Mouse (Mus musculus) forebrain, embryonic 14.5 days (tissue): ENCODE results near the gene Cdc42bpb. TPM values are rescaled to one million over a fixed set of nuclear protein-coding genes. Genes with fewer than 3 reads are reported as not detected.
A peak's percentile ranks its signal among the peaks of the same experiment; 100 is the strongest.

ENCODE experiments used
- ATAC-seq: fragments of 200-750 bp; cut with Nextera tagmentation; 2 replicates; pipeline ENCODE4 v1.8.0; 2017; ENCODE audit warnings: mild to moderate bottlenecking, moderate library complexity
- DNase-seq: peaks from one replicate; pipeline ENCODE4 v3.0.0-alpha.2; 2015; ENCODE audit warnings: low spot score
- H3K27ac ChIP-seq: fragments of 300-500 bp; sonication (generic); 2 replicates; pipeline ENCODE4 v1.5.1; 2014; ENCODE audit warnings: low read depth, mild to moderate bottlenecking, control low read depth, low read length, moderate library complexity
- H3K27me3 ChIP-seq: fragments of 300-500 bp; sonication (generic); replicated peaks from 2 replicates; pipeline ENCODE4 v1.6.1; 2014; ENCODE audit warnings: low read length, control low read depth, mixed read lengths; ENCODE audit not compliant: control insufficient read depth, insufficient read depth
- H3K36me3 ChIP-seq: fragments of 300-500 bp; sonication (generic); 2 replicates; pipeline ENCODE4 v1.6.1; 2014; ENCODE audit warnings: low read length, control low read depth; ENCODE audit not compliant: control insufficient read depth, insufficient read depth
- H3K4me1 ChIP-seq: fragments of 300-500 bp; sonication (generic); 2 replicates; pipeline ENCODE4 v1.6.1; 2014; ENCODE audit warnings: antibody characterized with exemption, low read length, control low read depth; ENCODE audit not compliant: control insufficient read depth, insufficient read depth
- H3K4me2 ChIP-seq: fragments of 300-500 bp; sonication (generic); 2 replicates; pipeline ENCODE4 v1.6.1; 2014; ENCODE audit warnings: mild to moderate bottlenecking, control low read depth, low read length
- H3K4me3 ChIP-seq: fragments of 300-500 bp; sonication (generic); 2 replicates; pipeline ENCODE4 v1.5.1; 2014; ENCODE audit warnings: low read depth, low read length, control low read depth
- H3K9ac ChIP-seq: fragments of 300-500 bp; sonication (generic); 2 replicates; pipeline ENCODE4 v1.6.1; 2014; ENCODE audit warnings: mild to moderate bottlenecking, low read length, control low read depth, moderate library complexity
- H3K9me3 ChIP-seq: fragments of 300-500 bp; sonication (generic); replicated peaks from 2 replicates; pipeline ENCODE4 v1.6.1; 2016; ENCODE audit warnings: low read length, control low read depth, mixed read lengths; ENCODE audit not compliant: control insufficient read depth
- WGBS: fragments of 180-500 bp; shearing (Covaris S2); extraction: QIAGEN DNeasy Blood & Tissue Kit; methylation state at CpG from one replicate; pipeline ENCODE4 v1.1.7; 2014; 5-methylcytosine and 5-hydroxymethylcytosine counted together
- polyA plus RNA-seq: library from polyadenylated mRNA; unstranded; fragments of >200 nt; fragmentation: Nextera tagmentation; extraction: Ambion mirVana; gene quantifications from 2 replicates; pipeline ENCODE4 v1.2.1, GENCODE M21; 2014

The Cdc42bpb gene
- polyA plus RNA-seq, 1 experiment from 2014 or later, result 28.8 TPM

- Histone ChIP-seq H3K4me2 (peak overlapping the region; percentile 67), H3K4me3 (peak overlapping the region; percentile 38), H3K27me3 (peaks cover 76% of the 10 kb centered on the region), H3K9me3 (no peaks in the 10 kb centered on the region), H3K36me3 (no peaks in the 10 kb centered on the region), H3K27ac (no peak overlapping the region), H3K9ac (peak overlapping the region; percentile 55), H3K4me1 (peaks cover 10% of the 10 kb centered on the region; the same call in 1 of the 2 replicates)
- DNase-seq (peak; percentile 22), ATAC-seq (peak; percentile 35)
- 4% methylated on average over 28 of the region's 28 CpGs for WGBS
Observed at GRCm38 (mm10) chr12:111274006-111274405, 103.5 kb downstream of the Cdc42bpb start.

DNA sequence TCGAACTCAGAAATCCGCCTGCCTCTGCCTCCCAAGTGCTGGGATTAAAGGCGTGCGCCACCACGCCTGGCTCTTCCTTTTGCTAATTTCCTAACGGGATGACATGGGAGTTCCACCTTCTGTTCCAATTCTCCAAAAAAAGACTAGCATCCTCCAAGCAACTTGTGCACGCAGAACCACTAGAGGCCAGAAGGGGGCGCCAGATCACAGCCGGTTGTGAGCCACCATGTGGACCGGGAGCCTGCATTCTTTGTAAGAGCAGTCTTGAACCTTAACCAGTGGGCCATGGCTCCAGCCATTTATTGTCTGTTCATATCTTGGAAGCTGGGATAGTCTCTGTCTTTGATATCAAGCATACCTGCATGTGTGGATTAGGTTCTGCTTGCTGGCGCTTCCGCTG is 105.1 kb downstream of the Cdc42bpb start:
- WGBS, result 18% methylated on average over 12 of the region's 12 CpGs
- DNase-seq (peak; percentile 77), ATAC-seq (no peak)
- Histone ChIP-seq H3K4me3 (no peak overlapping the region), H3K36me3 (0 out of 2 replicates have a peak, but pooled peaks cover under 1% of the 10 kb centered on the region), H3K4me1 (peaks cover 10% of the 10 kb centered on the region; the same call in 1 of the 2 replicates), H3K9me3 (no peaks in the 10 kb centered on the region), H3K4me2 (no peak overlapping the region), H3K9ac (no peak overlapping the region), H3K27me3 (peaks cover 76% of the 10 kb centered on the region), H3K27ac (no peak overlapping the region)

- Histone ChIP-seq H3K36me3 (0 out of 2 replicates have a peak, but pooled peaks cover 4% of the 10 kb centered on the region), H3K4me3 (no peak overlapping the region), H3K9me3 (no peaks in the 10 kb centered on the region), H3K4me1 (peaks cover 10% of the 10 kb centered on the region; the same call in 1 of the 2 replicates), H3K27me3 (peaks cover 73% of the 10 kb centered on the region), H3K27ac (no peak overlapping the region), H3K4me2 (no peak overlapping the region), H3K9ac (no peak overlapping the region)
- no peak for ATAC-seq
- WGBS, result 22% methylated on average over 8 of the region's 8 CpGs
- no peak for DNase-seq
Observed at GRCm38 (mm10) chr12:111271966-111272365, 105.6 kb downstream of the Cdc42bpb start.

DNA sequence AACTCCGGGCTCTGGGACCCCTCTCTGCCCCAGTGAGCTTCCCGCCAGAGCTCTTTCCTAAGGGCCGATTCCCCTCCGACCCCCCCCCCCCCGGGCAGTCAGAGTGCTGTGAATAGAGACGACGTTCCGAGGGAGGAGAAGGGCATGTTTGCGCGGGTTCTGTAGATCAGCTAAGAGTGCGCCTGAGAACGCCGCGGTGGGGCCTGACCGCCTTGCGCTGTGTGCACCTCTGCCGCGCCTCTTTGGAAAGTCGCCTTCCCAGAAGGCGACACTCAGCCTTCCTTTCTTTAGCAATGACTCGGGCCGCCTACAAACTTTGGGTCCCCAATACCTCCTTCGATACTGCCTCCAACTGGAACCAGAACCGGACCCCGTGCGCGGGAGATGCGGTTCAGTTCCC is 106.1 kb downstream of the Cdc42bpb start:
- ATAC-seq (no peak), DNase-seq (no peak)
- no peak overlapping the region for H3K4me2 ChIP-seq
- no peak overlapping the region for H3K9ac ChIP-seq
- peaks cover 10% of the 10 kb centered on the region; the same call in 1 of the 2 replicates for H3K4me1 ChIP-seq
- no peak overlapping the region for H3K4me3 ChIP-seq
- 0 out of 2 replicates have a peak, but pooled peaks cover 4% of the 10 kb centered on the region for H3K36me3 ChIP-seq
- no peaks in the 10 kb centered on the region for H3K9me3 ChIP-seq
- WGBS, result 7% methylated on average over 25 of the region's 28 CpGs
- peaks cover 68% of the 10 kb centered on the region for H3K27me3 ChIP-seq
- H3K27ac ChIP-seq, result no peak overlapping the region

- Histone ChIP-seq H3K4me3 (no peak within 1 kb of the TSS), H3K9me3 (no peaks in the 10 kb centered on the region), H3K36me3 (0 out of 2 replicates have a peak, but pooled peaks cover 4% of the 10 kb centered on the region), H3K9ac (no peak within 1 kb of the TSS), H3K27ac (no peak within 1 kb of the TSS), H3K4me2 (no peak within 1 kb of the TSS), H3K4me1 (peaks cover 10% of the 10 kb centered on the region; the same call in 1 of the 2 replicates), H3K27me3 (peaks cover 61% of the 10 kb centered on the region)
- DNase-seq, result no peak
- no peak for ATAC-seq
- 43% methylated on average over 25 of the region's 25 CpGs for WGBS
Observed at GRCm38 (mm10) chr12:111270629-111271277, 106.8 kb downstream of the Cdc42bpb start, which contains the start of gene Amn. Amn (plus strand) TSS chr12:111271095.

DNA sequence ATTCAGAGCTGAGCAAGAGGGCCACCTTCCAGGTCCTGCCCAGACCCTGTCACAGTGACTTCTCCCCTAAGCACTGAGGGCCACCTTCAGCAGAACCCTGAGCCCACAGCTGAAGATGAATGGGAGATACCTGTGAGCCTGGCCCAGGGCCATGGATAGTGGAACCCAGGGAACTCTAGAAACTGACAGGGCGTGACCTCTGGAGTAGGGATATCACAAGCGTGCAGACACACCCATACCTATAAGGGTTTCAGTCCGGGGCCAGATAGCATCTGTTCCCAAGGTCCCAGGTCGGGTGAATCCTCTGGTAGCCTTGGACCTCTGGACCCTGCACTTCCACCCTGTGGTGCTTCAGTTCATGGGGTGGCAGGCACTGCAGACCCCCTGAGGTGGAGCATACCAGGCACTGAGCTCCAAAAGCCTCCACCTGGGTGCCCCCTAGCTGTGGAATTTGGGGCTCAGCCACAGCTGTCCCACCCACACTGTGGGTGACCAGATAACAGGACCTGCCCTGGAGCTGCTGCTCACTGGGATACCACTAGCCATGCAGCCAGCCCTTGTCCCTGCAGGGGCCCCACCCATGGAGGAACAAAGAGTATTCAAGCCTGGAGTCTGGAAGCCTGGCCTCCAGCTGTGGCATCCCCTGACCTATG is 109.7 kb downstream of the Cdc42bpb start:
- Histone ChIP-seq H3K36me3 (peaks cover 16% of the 10 kb centered on the region), H3K4me1 (no peaks in the 10 kb centered on the region), H3K4me2 (no peak overlapping the region), H3K27ac (no peak overlapping the region), H3K9ac (no peak overlapping the region), H3K9me3 (no peaks in the 10 kb centered on the region), H3K4me3 (no peak overlapping the region), H3K27me3 (peaks cover 31% of the 10 kb centered on the region)
- no peak for ATAC-seq
- WGBS, result 73% methylated on average over 4 of the region's 4 CpGs
- no peak for DNase-seq

- no peaks in the 10 kb centered on the region for H3K9me3 ChIP-seq
- no peak overlapping the region for H3K4me2 ChIP-seq
- H3K4me3 ChIP-seq, result no peak overlapping the region
- no peak for ATAC-seq
- no peaks in the 10 kb centered on the region for H3K4me1 ChIP-seq
- H3K27ac ChIP-seq, result no peak overlapping the region
- no peak overlapping the region for H3K9ac ChIP-seq
- no peak for DNase-seq
- peaks cover 20% of the 10 kb centered on the region for H3K27me3 ChIP-seq
- 52% methylated on average over 12 of the region's 12 CpGs for WGBS
- peaks cover 24% of the 10 kb centered on the region for H3K36me3 ChIP-seq
Observed at GRCm38 (mm10) chr12:111266592-111266991, 110.9 kb downstream of the Cdc42bpb start.

DNA sequence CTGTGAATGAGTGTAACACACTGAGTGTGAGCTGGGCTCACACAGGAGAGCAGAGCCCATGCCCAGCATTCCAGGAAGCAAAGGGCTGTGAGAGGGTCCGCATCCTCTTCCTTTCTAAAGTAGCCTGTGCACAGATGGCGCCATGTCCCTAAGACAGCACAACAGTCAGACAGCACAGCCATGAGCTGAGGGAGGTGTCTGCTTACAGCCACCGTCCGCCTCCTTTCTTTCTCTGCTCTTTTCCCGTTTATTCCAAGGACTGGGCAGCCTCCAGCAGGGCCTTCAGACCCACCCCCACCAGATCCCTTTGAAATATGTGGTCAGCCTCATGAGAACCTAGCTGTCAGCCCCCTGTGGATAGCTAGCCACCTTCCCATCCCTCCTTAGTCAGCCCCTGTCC is 112.3 kb downstream of the Cdc42bpb start:
- 50% methylated on average over 5 of the region's 5 CpGs for WGBS
- Histone ChIP-seq H3K27me3 (peaks cover 6% of the 10 kb centered on the region), H3K4me2 (no peak overlapping the region), H3K27ac (no peak overlapping the region), H3K9me3 (no peaks in the 10 kb centered on the region), H3K4me3 (no peak overlapping the region), H3K4me1 (no peaks in the 10 kb centered on the region), H3K36me3 (peaks cover 35% of the 10 kb centered on the region), H3K9ac (no peak overlapping the region)
- DNase-seq (no peak), ATAC-seq (no peak)

GRCm38 (mm10) chr12:111263650-111264049 is 113.9 kb downstream of the Cdc42bpb start:
- Histone ChIP-seq H3K4me2 (no peak overlapping the region), H3K27me3 (no peaks in the 10 kb centered on the region), H3K36me3 (peaks cover 39% of the 10 kb centered on the region), H3K9me3 (no peaks in the 10 kb centered on the region), H3K4me1 (no peaks in the 10 kb centered on the region), H3K27ac (no peak overlapping the region), H3K4me3 (no peak overlapping the region), H3K9ac (no peak overlapping the region)
- DNase-seq (no peak), ATAC-seq (no peak)
- WGBS, result 96% methylated on average over 16 of the region's 16 CpGs
